Mouse (Mus musculus) megakaryocyte progenitor cell, adult 5-6 weeks (primary cell): ENCODE results near the gene Tmem8b. TPM values are rescaled to one million over a fixed set of nuclear protein-coding genes. Genes with fewer than 3 reads are reported as not detected.

Experiments
- total RNA-seq, 2 experiments: library from RNA; stranded (forward) in 1 of 2; stranded (reverse) in 1 of 2; fragments of 157-497, 149-512 nt in 1 of 2; fragments of 200-1000 nt in 1 of 2; gene quantifications; 2 replicates each; pipeline versions ENCODE4 v1.2.3 to v1.2.4; 2015 to 2017

Gene Tmem8b
- total RNA-seq, 2 experiments from 2014 or later: 0.25 to 0.47 TPM

Other genes with a start within 250 kb of the Tmem8b start
- not detected in 2 replicates for gene Fam166b, start 239.8 kb upstream of the Tmem8b start, total RNA-seq (2015)
- not detected in 2 replicates for gene Fam166b, start 239.8 kb upstream of the Tmem8b start, total RNA-seq (2017)
- gene Tesk1, start 227.0 kb upstream of the Tmem8b start, total RNA-seq (2015): 5.2 and 6.3 TPM in 2 replicates
- 5.7 and 5.9 TPM in 2 replicates for gene Tesk1, start 227.0 kb upstream of the Tmem8b start, total RNA-seq (2017)
- 2.2 and 6.3 TPM in 2 replicates for gene Cd72, start 214.3 kb upstream of the Tmem8b start, total RNA-seq (2015)
- 8.2 and 8.7 TPM in 2 replicates for gene Cd72, start 214.3 kb upstream of the Tmem8b start, total RNA-seq (2017)
- not detected in 2 replicates for gene Sit1, start 185.2 kb upstream of the Tmem8b start, total RNA-seq (2015)
- gene Sit1, start 185.2 kb upstream of the Tmem8b start, total RNA-seq (2017): not detected in 2 replicates
- 34.5 and 43.0 TPM in 2 replicates for gene Ccdc107, start 176.1 kb upstream of the Tmem8b start, total RNA-seq (2015)
- 49.6 and 53.9 TPM in 2 replicates for gene Ccdc107, start 176.1 kb upstream of the Tmem8b start, total RNA-seq (2017)
- gene Arhgef39, start 169.3 kb upstream of the Tmem8b start, total RNA-seq (2015): 44.2 and 55.1 TPM in 2 replicates
- gene Arhgef39, start 169.3 kb upstream of the Tmem8b start, total RNA-seq (2017): 47.5 and 65.0 TPM in 2 replicates
- 10.4 and 15.0 TPM in 2 replicates for gene Car9, start 162.0 kb upstream of the Tmem8b start, total RNA-seq (2015)
- gene Car9, start 162.0 kb upstream of the Tmem8b start, total RNA-seq (2017): 4.0 and 10.5 TPM in 2 replicates
- gene Tpm2, start 145.2 kb upstream of the Tmem8b start, total RNA-seq (2015): 0.56 and 3.0 TPM in 2 replicates
- 3.8 and 5.8 TPM in 2 replicates for gene Tpm2, start 145.2 kb upstream of the Tmem8b start, total RNA-seq (2017)
- 8.9 and 10.3 TPM in 2 replicates for gene Creb3, start 106.6 kb upstream of the Tmem8b start, total RNA-seq (2015)
- gene Creb3, start 106.6 kb upstream of the Tmem8b start, total RNA-seq (2017): 41.6 and 64.7 TPM in 2 replicates
- gene Tln1, start 106.3 kb upstream of the Tmem8b start, total RNA-seq (2015): 125 and 138 TPM in 2 replicates
- 167 and 253 TPM in 2 replicates for gene Tln1, start 106.3 kb upstream of the Tmem8b start, total RNA-seq (2017)
- 20.6 and 23.3 TPM in 2 replicates for gene Rgp1, start 90.3 kb upstream of the Tmem8b start, total RNA-seq (2015)
- gene Rgp1, start 90.3 kb upstream of the Tmem8b start, total RNA-seq (2017): 8.7 and 14.5 TPM in 2 replicates
- gene Gba2, start 90.1 kb upstream of the Tmem8b start, total RNA-seq (2015): 4.8 and 9.3 TPM in 2 replicates
- gene Gba2, start 90.1 kb upstream of the Tmem8b start, total RNA-seq (2017): 7.2 and 8.1 TPM in 2 replicates
- gene Msmp, start 84.5 kb upstream of the Tmem8b start, total RNA-seq (2015): not detected in 2 replicates
- not detected in 2 replicates for gene Msmp, start 84.5 kb upstream of the Tmem8b start, total RNA-seq (2017)
- gene Npr2, start 37.0 kb upstream of the Tmem8b start, total RNA-seq (2015): 0.30 and 1.4 TPM in 2 replicates
- 0.21 and 1.3 TPM in 2 replicates for gene Npr2, start 37.0 kb upstream of the Tmem8b start, total RNA-seq (2017)
- gene Spag8, start 15.4 kb upstream of the Tmem8b start, total RNA-seq (2015): 0.22 TPM in 1 of 2 replicates, not detected in the other
- 0.71 TPM in 1 of 2 replicates, not detected in the other for gene Spag8, start 15.4 kb upstream of the Tmem8b start, total RNA-seq (2017)
- gene Hint2, start 12.5 kb upstream of the Tmem8b start, total RNA-seq (2015): 36.5 and 52.7 TPM in 2 replicates
- 43.1 and 58.6 TPM in 2 replicates for gene Hint2, start 12.5 kb upstream of the Tmem8b start, total RNA-seq (2017)
- gene Fam221b, start 174 bp downstream of the Tmem8b start, total RNA-seq (2015): 0.07 TPM in 2 replicates
- 0.44 and 0.62 TPM in 2 replicates for gene Fam221b, start 174 bp downstream of the Tmem8b start, total RNA-seq (2017)
- not detected in 2 replicates for gene Olfr70, start 31.8 kb downstream of the Tmem8b start, total RNA-seq (2015)
- not detected in 2 replicates for gene Olfr70, start 31.8 kb downstream of the Tmem8b start, total RNA-seq (2017)
- not detected in 2 replicates for gene Olfr71, start 41.3 kb downstream of the Tmem8b start, total RNA-seq (2015)
- not detected in 2 replicates for gene Olfr71, start 41.3 kb downstream of the Tmem8b start, total RNA-seq (2017)
- not detected in 2 replicates for gene Hrct1, start 58.2 kb downstream of the Tmem8b start, total RNA-seq (2015)
- not detected in 2 replicates for gene Hrct1, start 58.2 kb downstream of the Tmem8b start, total RNA-seq (2017)
- not detected in 2 replicates for gene Spaar, start 61.1 kb downstream of the Tmem8b start, total RNA-seq (2015)
- gene Spaar, start 61.1 kb downstream of the Tmem8b start, total RNA-seq (2017): not detected in 2 replicates
- not detected in 2 replicates for gene Olfr159, start 102.0 kb downstream of the Tmem8b start, total RNA-seq (2015)
- gene Olfr159, start 102.0 kb downstream of the Tmem8b start, total RNA-seq (2017): not detected in 2 replicates
- gene Olfr156, start 154.9 kb downstream of the Tmem8b start, total RNA-seq (2015): not detected in 2 replicates
- not detected in 2 replicates for gene Olfr156, start 154.9 kb downstream of the Tmem8b start, total RNA-seq (2017)
- not detected in 2 replicates for gene Olfr157, start 171.2 kb downstream of the Tmem8b start, total RNA-seq (2015)
- not detected in 2 replicates for gene Olfr157, start 171.2 kb downstream of the Tmem8b start, total RNA-seq (2017)
- gene Olfr155, start 182.6 kb downstream of the Tmem8b start, total RNA-seq (2015): not detected in 2 replicates
- not detected in 2 replicates for gene Olfr155, start 182.6 kb downstream of the Tmem8b start, total RNA-seq (2017)
- gene Reck, start 206.6 kb downstream of the Tmem8b start, total RNA-seq (2015): 1.5 and 1.8 TPM in 2 replicates
- gene Reck, start 206.6 kb downstream of the Tmem8b start, total RNA-seq (2017): 1.1 and 4.4 TPM in 2 replicates